Mouse (Mus musculus) bone marrow, adult 2 months (tissue): ENCODE results near the gene Bmpr1a. TPM values are rescaled to one million over a fixed set of nuclear protein-coding genes. Genes with fewer than 3 reads are reported as not detected.
"Not testable (repeated sequence)": the region's sequence is repeated elsewhere in the genome, so short reads cannot be mapped to it uniquely, and the experiment has no call there.

Experiments used
- H3K27ac ChIP-seq: fragments of 200-500 bp; 2 replicates; pipeline ENCODE4 v1.5.1; 2012; ENCODE audit warnings: low read depth, mild to moderate bottlenecking, control low read depth, inconsistent platforms, low read length; ENCODE audit not compliant: control insufficient read depth, poor library complexity, insufficient read depth
- H3K4me1 ChIP-seq: fragments of 200-500 bp; 2 replicates; pipeline ENCODE4 v1.6.1; 2011; ENCODE audit warnings: low read length; ENCODE audit not compliant: control insufficient read depth, insufficient read depth
- H3K4me3 ChIP-seq: fragments of 200-500 bp; replicated peaks from 2 replicates; pipeline ENCODE3; 2011; ENCODE audit warnings: mild to moderate bottlenecking, low read depth, low read length, control low read depth; ENCODE audit not compliant: control insufficient read depth
- CTCF ChIP-seq: fragments of 200-500 bp; IDR thresholded peaks from 2 replicates; pipeline ENCODE4 v1.5.1; 2011; ENCODE audit warnings: low read length, control low read depth; ENCODE audit not compliant: control insufficient read depth, insufficient read depth
- POLR2A ChIP-seq: fragments of 200-500 bp; IDR thresholded peaks from 2 replicates; pipeline ENCODE4 v1.6.1; 2011; ENCODE audit warnings: low read depth, mild to moderate bottlenecking, control low read depth, low read length, borderline replicate concordance; ENCODE audit not compliant: control insufficient read depth
- WGBS: fragments of 180-500 bp; shearing (Covaris S2); methylation state at CpG from one replicate; pipeline ENCODE4 v1.1.7; 2018; 5-methylcytosine and 5-hydroxymethylcytosine counted together
- polyA plus RNA-seq: library from polyadenylated mRNA; stranded (reverse); fragments of >200 nt; gene quantifications from 2 replicates; pipeline ENCODE4 v1.2.4, GENCODE M21; 2011; ENCODE audit warnings: low replicate concordance; ENCODE audit not compliant: missing spikeins, insufficient read depth, insufficient read length

Gene Bmpr1a
- polyA plus RNA-seq, 1 experiment = 5.9 TPM

- Histone ChIP-seq H3K27ac (no peak overlapping the region), H3K4me3 (no peak overlapping the region), H3K4me1 (no peaks in the 10 kb centered on the region)
- no peak for TF ChIP-seq POLR2A
- TF ChIP-seq CTCF = no peak
- 81% methylated on average over 3 of the region's 3 CpGs for WGBS
These were observed 132.2 kb downstream of the Bmpr1a start for GRCm38 (mm10) chr14:34370921-34371320.

- no peak overlapping the region for H3K27ac ChIP-seq
- H3K4me3 ChIP-seq = no peak overlapping the region
- no peaks in the 10 kb centered on the region for H3K4me1 ChIP-seq
- WGBS = 65% methylated on average over 3 of the region's 3 CpGs
- TF ChIP-seq POLR2A (no peak), CTCF (peak; percentile 13; the same call in 1 of the 2 replicates)
These were observed 132.9 kb downstream of the Bmpr1a start for GRCm38 (mm10) chr14:34370203-34370602.

- TF ChIP-seq POLR2A = no peak
- TF ChIP-seq CTCF = no peak
- H3K4me3 ChIP-seq = no peak overlapping the region
- 83% methylated on average over 2 of the region's 2 CpGs for WGBS
- no peak overlapping the region for H3K27ac ChIP-seq
- H3K4me1 ChIP-seq = no peaks in the 10 kb centered on the region
These were observed 138.0 kb downstream of the Bmpr1a start for GRCm38 (mm10) chr14:34365147-34365507.

- not testable (repeated sequence) for H3K4me1 ChIP-seq, H3K27ac ChIP-seq, H3K4me3 ChIP-seq
- WGBS = 81% methylated on average over 15 of the region's 15 CpGs
These were observed 138.6 kb downstream of the Bmpr1a start for GRCm38 (mm10) chr14:34364254-34365146.

GRCm38 (mm10) chr14:34363490-34364253, 139.5 kb downstream of the Bmpr1a start:
- Histone ChIP-seq H3K27ac (no peak overlapping the region; the same call in 1 of the 2 replicates), H3K4me3 (no peak overlapping the region), H3K4me1 (no peaks in the 10 kb centered on the region)
- no peak for TF ChIP-seq POLR2A
- 14% methylated on average over 32 of the region's 32 CpGs for WGBS

- H3K4me1 ChIP-seq = no peaks in the 10 kb centered on the region
- TF ChIP-seq POLR2A (no peak), CTCF (peak; percentile 52)
- WGBS = 49% methylated on average over 18 of the region's 18 CpGs
- no peak overlapping the region for H3K4me3 ChIP-seq
- no peak overlapping the region for H3K27ac ChIP-seq
These were observed 140.3 kb downstream of the Bmpr1a start for GRCm38 (mm10) chr14:34362726-34363445.

GRCm38 (mm10) chr14:34362135-34362534, 141.0 kb downstream of the Bmpr1a start:
- H3K4me3 ChIP-seq = no peak overlapping the region
- H3K4me1 ChIP-seq = no peaks in the 10 kb centered on the region
- no peak overlapping the region for H3K27ac ChIP-seq
- 47% methylated on average over 4 of the region's 4 CpGs for WGBS
- TF ChIP-seq POLR2A = no peak

Other genes starting within 250 kb of the Bmpr1a start
- gene Shld2, start 192.8 kb downstream of the Bmpr1a start, polyA plus RNA-seq = 0.45 and 1.5 TPM in 2 replicates
- gene Glud1, start 192.6 kb downstream of the Bmpr1a start, polyA plus RNA-seq = 9.9 and 41.8 TPM in 2 replicates
- not detected in 2 replicates for gene Fam25c, start 147.9 kb downstream of the Bmpr1a start, polyA plus RNA-seq
- gene Sncg, start 128.6 kb downstream of the Bmpr1a start, polyA plus RNA-seq = not detected in 2 replicates
- gene Mmrn2, start 127.9 kb downstream of the Bmpr1a start, polyA plus RNA-seq = 3.0 TPM in 2 replicates
- not detected in 2 replicates for gene 9230112D13Rik, start 19.5 kb upstream of the Bmpr1a start, polyA plus RNA-seq
- gene Ldb3, start 85.3 kb upstream of the Bmpr1a start, polyA plus RNA-seq = 0.40 and 1.1 TPM in 2 replicates
- gene Opn4, start 96.8 kb upstream of the Bmpr1a start, polyA plus RNA-seq = not detected in 2 replicates
- gene Wapl, start 170.6 kb upstream of the Bmpr1a start, polyA plus RNA-seq = 108 and 131 TPM in 2 replicates